Mouse (Mus musculus) CD4-positive, CD25-positive, alpha-beta regulatory T cell, adult 9 weeks (primary cell): ENCODE results near the gene Nlgn3. TPM values are rescaled to one million over a fixed set of nuclear protein-coding genes. Genes with fewer than 3 reads are reported as not detected.

ENCODE experiments used
- polyA plus RNA-seq: library from polyadenylated mRNA; unstranded; fragments of 100-300 nt; shearing (Covaris generic); gene quantifications from one replicate; pipeline ENCODE4 v1.2.1, GENCODE M21; 2017

Nlgn3 gene
- polyA plus RNA-seq: 0.06 TPM

GRCm38 (mm10) chrX:101299055-101299454, at the start of gene Nlgn3:
Gene Nlgn3, plus strand, starts transcription at chrX:101299168.

DNA sequence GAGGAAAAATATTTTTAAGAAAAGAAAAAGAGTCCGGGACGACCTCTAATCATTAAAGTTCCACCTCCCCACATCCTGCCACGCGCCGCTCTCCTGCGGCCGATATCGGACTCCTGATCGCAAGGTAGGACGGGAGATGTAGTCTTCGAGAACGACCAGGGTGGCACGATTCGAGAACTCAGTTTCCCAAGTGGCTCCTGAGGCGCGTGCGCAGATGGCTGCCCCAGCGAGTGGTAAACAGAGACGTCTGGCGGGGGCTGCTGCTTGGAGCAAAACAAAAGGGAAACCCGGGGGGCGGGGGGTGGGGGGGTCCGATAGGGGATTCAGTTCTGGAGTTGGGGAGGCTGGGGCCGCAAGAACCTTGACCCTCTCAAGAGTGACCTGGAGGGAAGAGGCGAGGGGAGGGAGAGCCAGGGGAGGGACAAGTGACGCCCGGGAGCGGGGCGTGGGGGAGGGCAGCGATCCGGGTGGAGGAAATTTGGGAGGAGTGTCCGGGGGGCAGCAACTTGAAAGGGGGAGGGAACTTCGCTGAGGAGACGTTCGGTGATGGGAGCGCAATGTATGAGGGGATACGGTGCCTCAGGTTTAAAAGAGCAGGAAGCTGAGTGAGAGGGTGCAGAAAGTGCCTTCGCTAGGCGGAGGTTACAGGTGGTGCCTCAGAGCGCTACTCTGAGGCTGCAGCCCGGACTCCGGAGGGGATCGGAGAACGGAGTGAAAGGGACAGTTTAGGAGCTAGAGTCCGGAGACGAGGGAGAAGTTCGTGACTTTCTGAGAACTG, 44.8 kb upstream of the Nlgn3 start, which contains the start of gene Foxo4:
Foxo4 (plus strand) TSS at position 577 of the 778 bp plus-strand sequence.

GRCm38 (mm10) chrX:101263892-101264291, 35.1 kb upstream of the Nlgn3 start, which contains the start of gene Gm614:
Gene Gm614, minus strand, starts transcription at chrX:101263992.

GRCm38 (mm10) chrX:101268025-101268754, 30.8 kb upstream of the Nlgn3 start, which contains the start of gene Il2rg:
Gene Il2rg, minus strand, starts transcription at chrX:101268255.

DNA sequence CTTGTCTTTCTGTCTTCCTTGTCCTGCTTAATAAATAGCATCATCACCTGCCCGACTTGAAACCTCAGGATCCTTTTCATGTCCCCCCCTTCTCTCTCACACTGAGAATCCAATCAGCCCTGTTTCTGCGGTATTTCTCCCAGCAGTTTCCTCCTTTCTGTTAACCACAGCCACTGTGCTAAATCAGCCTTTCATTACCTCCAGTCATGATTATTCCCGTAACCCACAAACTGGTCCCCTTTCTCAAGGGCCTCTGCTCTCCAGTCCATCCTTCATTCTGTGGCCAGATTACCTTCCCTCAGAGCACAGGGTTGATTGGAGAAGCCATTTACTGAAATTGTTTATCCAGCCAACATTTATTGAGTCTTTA, 30.2 kb upstream of the Nlgn3 start, which contains the start of gene Gm20489:
Gm20489 (minus strand) TSS at position 269 of the 370 bp plus-strand sequence.

GRCm38 (mm10) chrX:101273875-101274738, 24.9 kb upstream of the Nlgn3 start, which contains the start of gene Med12:
Gene Med12, plus strand, starts transcription at chrX:101274030.

Other genes starting within 250 kb of the Nlgn3 start
- gene Tex11, start 239.5 kb upstream of the Nlgn3 start, polyA plus RNA-seq: not detected
- gene Slc7a3, start 213.1 kb upstream of the Nlgn3 start, polyA plus RNA-seq: 0.60 TPM
- 68.7 TPM for gene Snx12, start 76.6 kb upstream of the Nlgn3 start, polyA plus RNA-seq
- gene Foxo4, start 44.6 kb upstream of the Nlgn3 start, polyA plus RNA-seq: 2.9 TPM
- gene Gm614, start 35.2 kb upstream of the Nlgn3 start, polyA plus RNA-seq: 6.9 TPM
- 1,663 TPM for gene Il2rg, start 30.9 kb upstream of the Nlgn3 start, polyA plus RNA-seq
- not detected for gene Gm20489, start 30.1 kb upstream of the Nlgn3 start, polyA plus RNA-seq
- 102 TPM for gene Med12, start 25.1 kb upstream of the Nlgn3 start, polyA plus RNA-seq
- not detected for gene Gjb1, start 77.2 kb downstream of the Nlgn3 start, polyA plus RNA-seq
- gene Zmym3, start 121.7 kb downstream of the Nlgn3 start, polyA plus RNA-seq: 24.1 TPM
- 327 TPM for gene Nono, start 130.2 kb downstream of the Nlgn3 start, polyA plus RNA-seq
- 1.1 TPM for gene Itgb1bp2, start 149.9 kb downstream of the Nlgn3 start, polyA plus RNA-seq
- gene Taf1, start 233.6 kb downstream of the Nlgn3 start, polyA plus RNA-seq: 32.2 TPM